Mouse (Mus musculus): Measurements from ENCODE around the gene Agtpbp1.

Agtpbp1 gene

DNA sequence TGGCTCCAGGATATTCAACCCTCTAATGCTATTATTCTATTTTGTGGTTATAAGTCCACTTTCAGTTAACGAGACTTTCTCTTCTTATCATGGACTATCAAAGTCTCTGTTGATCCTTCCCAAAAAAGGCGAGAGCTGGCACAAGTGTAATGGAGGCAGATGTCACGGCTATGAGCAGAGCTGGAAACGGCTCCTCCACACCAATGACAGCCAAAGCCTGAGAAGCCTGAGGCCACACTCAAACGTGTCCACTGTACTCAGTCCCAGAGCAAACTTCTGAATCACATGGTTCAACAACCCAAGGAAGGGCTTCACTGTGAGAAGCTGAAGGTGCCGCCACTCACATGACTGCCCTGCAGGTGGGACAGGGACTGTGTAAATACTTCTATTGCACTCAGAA, 51.7 kb downstream of the Agtpbp1 start:
- DNase-seq (ENCODE audit: low read depth, low spot score), result no peak

GRCm38 (mm10) chr13:59531203-59531602, 53.8 kb downstream of the Agtpbp1 start:
- no peak for DNase-seq (ENCODE audit: low read depth, low spot score)

DNA sequence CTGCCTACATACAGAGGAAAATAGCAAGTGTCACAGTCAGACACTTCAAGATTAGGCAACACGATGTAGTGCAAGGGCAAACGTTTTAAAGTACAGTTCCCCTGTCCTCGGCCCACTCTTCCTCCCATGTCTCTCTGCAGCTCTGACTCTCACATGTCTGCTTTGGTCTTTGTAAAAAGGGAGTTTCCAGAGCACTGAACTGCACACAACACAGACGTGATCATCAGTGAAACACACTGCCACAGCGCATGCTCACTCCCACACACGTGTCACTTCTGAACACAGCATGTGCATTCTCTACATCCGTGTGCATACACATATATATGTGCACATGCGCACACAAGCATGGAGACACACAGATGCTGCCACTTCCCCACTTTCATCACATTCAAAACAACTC, 54.5 kb downstream of the Agtpbp1 start:
- peak; percentile 20 for DNase-seq (ENCODE audit: low read depth, low spot score)

DNA sequence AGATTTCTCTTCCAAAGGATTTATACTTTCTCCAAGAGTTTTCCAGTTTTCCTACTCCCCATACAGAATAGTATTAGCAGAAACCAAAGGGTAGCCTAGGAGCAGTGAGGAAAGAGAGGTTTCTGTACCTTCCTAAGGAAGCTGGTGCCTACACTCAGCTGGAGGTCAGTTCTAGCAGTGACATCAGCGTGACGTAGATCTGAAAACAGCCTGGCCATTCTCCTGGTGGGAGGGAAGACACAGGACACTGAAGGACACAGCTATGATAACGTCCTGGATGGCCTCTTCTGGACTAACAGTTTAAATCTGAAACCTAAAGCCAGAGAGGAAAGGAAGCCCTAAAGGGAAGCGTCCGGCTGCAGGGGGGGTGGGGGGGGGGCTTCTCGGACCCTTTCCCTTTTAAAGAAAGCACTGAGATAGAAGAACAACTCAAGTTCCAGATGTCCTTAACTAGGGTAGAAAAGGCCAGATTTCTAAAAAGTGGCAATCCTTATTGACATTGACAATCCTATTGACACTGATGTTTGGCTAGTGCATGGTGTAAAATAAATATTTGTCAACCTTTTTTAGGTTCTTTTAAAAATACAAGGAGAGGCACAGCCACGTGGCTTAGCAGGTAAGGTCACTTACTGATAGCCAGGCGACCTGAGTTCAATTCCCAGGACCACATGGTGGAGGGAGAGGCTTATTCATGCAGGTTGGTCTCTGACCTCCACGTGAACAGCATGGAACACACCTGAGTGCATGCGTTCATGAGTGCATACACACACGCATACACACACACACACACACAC, 63.6 kb downstream of the Agtpbp1 start:
- DNase-seq (ENCODE audit: low read depth, low spot score), result no peak

DNA sequence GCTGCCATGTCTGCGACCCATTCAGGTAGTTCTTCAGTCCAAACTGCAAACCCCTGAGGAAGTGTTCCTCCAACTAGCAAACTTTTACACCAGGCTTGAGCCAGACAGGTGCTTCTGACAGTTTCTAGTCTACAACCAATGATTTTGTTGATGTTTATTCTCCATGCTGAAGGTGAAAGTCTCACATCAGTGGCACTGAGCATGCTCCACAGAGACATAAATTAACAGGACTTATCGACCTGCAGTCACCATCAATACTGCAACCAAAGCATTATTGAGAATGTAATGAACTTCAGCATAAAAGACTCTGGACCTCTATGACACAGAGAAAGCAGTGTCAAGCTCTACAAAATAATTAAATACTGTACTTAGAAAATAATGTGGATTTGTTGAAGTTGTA, 64.2 kb downstream of the Agtpbp1 start:
- no peak for DNase-seq (ENCODE audit: low read depth, low spot score)

DNA sequence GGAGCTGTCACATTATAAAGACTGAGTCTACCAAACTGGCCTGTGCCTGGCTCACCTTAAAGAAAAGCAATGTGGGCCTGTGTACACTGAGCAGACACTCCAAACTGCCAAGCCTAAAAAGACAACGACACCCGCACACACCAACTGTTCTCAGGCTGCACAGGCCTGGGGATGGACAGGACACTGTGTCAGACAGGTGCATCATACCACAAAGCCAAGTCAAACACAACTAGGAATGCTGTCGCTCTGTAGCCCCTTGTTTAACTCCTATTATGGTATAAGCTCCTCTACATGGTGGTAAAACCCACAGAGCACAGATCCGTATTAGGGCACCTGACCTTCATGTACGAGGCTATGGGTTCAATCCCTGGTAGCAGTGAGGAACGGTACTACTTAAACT, 65.5 kb downstream of the Agtpbp1 start:
- DNase-seq (ENCODE audit: low read depth, low spot score), result no peak

- DNase-seq (ENCODE audit: low read depth, low spot score), result no peak
These were observed 67.0 kb downstream of the Agtpbp1 start for GRCm38 (mm10) chr13:59518016-59518415.

- DNase-seq (ENCODE audit: low read depth, low spot score), result peak; percentile 37
These were observed 70.0 kb downstream of the Agtpbp1 start for GRCm38 (mm10) chr13:59515074-59515473.

DNA sequence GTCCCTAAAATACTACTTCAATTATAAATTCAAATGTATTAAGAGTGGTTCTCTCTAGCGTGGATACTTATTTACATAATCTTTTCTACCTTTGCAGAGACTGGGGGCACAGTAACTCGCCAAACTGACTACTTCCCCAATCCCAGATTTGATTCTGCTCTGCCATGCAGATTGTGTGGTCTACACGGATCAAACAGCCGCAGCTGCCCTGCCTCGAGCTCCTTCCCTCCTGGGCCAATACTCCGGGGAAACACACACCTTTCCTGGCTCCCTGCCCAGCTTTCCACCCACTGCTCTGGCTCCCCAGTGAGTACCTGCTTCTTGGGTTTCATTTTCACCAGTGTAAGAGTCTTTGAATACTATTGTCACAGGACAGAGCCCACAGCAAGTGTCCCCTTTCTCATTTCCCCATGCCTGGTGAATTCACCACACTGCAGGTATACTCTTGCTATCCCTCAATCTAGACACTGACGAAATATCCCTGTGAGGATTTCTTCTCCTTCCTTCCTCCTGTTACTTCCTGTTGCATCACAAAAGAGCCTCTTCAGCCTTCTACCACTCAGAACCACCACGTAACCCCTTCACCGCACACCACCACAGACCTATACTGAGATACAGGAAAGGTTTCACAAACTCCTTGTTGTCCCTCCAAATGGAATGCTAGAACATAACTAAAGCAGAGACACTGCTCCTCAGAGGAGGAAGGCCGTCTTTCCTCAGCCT, 75.2 kb downstream of the Agtpbp1 start:
- DNase-seq (ENCODE audit: low read depth, low spot score), result no peak

GRCm38 (mm10) chr13:59508584-59508983, 76.4 kb downstream of the Agtpbp1 start:
- DNase-seq (ENCODE audit: low read depth, low spot score), result no peak

DNA sequence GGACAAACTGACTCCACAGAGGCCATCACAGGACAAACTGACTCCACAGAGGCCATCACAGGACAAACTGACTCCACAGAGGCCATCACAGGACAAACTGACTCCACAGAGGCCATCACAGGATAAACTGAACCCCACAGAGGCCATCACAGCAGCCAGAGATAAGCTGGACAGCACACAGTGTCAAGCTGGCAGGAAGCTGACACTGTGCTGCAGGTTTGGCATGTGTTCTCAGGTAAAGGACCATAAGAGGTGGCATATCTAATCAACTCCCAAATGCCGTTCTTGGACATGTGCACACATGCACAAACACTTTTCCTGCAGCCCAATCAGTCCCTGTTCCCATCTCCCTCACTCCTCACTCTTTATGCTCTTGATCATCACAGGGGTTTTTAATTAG, 78.6 kb downstream of the Agtpbp1 start:
- DNase-seq (ENCODE audit: low read depth, low spot score), result no peak

DNA sequence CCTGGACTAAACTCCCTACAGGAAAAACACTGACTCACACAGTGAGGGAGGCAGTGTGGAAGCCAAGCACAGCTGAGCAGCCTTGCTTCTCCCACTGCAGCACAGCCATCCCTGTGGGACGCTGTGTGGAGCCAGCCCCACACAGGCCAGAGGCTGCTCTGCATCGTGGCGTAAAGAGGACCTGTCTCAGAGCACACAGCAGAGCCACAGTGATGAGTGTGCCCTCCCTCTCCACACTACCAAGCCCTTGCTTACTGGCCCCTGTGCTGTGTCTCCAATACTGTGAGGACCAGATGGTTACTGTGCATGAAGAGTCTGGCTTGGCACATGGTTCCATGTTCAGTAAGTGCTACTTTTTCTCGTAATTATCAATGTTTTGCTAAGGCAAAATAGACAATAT, 79.2 kb downstream of the Agtpbp1 start:
- DNase-seq (ENCODE audit: low read depth, low spot score), result no peak

DNA sequence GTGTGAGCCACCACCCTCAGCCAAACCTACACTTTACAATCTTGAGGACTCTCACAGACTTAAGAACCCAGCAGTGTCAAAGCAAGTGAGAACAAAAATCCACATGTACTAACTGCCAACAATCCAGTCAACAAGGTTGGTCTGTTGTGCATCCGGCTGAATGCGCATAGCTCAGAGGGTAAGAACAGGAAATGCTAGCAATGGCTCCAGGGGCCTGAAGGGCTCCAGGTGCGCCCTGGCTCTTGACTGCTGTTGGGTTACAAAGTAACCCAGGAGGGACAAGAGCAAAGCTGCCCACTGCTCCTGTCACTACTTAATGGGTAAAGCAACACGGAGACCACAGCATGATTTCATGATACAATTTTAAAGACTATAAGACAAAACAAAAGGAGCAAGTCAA, 81.4 kb downstream of the Agtpbp1 start:
- no peak for DNase-seq (ENCODE audit: low read depth, low spot score)

DNA sequence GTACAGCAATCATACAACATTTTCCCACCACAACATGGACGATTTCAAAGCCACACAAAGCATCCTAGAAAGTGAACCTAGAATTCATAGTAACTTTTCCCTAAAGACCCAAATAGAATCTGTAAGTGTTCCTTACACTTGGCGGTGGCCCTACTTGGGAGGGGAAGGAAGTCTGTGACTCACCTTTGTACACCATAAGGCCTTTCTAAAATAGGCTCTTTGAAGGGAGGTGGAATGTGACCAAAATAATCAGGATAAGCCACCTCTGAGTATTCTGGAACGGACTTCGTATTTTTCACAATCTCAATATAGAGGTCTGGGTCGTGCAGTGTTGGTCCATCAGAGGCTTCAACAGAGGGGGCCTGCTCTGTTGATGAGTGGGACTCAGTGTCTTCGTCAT, 85.2 kb downstream of the Agtpbp1 start:
- no peak for DNase-seq (ENCODE audit: low read depth, low spot score)

- no peak for DNase-seq (ENCODE audit: low read depth, low spot score)
These were observed 85.7 kb downstream of the Agtpbp1 start for GRCm38 (mm10) chr13:59499374-59499773.

DNA sequence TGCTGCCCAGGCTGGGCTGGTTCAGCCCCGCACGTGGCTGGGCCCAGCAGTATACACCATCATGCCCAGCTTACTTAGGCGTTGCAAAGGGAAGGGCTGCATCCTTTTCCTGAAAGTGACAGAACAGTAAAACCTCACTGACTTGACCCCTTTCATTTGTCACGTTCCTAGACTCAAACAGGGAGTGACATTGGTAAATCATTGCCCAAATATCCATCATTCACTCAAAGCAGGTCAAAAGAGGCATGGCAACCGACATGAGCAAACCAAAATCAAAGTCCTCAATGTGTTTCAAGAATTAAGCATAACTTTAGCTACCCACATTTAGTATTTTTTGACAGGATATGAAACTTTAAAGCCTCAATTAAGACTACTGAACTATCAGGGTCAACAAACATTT, 86.8 kb downstream of the Agtpbp1 start:
- no peak for DNase-seq (ENCODE audit: low read depth, low spot score)

DNA sequence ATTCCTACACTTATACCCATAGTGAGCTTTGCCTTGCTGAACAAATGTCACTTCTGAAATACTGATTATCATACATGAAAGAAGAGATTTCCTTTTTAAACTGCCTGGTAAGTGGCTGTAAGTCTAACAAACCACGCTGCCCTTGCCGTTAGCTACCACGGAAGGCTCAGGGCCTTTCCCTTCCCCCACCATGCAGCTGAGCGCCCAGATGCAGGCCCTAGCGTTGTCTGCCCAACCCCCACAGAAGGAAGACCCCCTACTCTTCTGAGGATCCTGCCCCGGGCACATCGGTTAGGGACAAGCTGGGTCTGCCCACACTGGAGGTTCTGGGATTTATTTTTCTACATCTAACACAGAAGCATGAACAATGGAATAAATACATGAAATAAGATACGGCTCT, 89.2 kb downstream of the Agtpbp1 start:
- DNase-seq (ENCODE audit: low read depth, low spot score), result no peak

GRCm38 (mm10) chr13:59494619-59495262, 90.3 kb downstream of the Agtpbp1 start:
- no peak for DNase-seq (ENCODE audit: low read depth, low spot score)

DNA sequence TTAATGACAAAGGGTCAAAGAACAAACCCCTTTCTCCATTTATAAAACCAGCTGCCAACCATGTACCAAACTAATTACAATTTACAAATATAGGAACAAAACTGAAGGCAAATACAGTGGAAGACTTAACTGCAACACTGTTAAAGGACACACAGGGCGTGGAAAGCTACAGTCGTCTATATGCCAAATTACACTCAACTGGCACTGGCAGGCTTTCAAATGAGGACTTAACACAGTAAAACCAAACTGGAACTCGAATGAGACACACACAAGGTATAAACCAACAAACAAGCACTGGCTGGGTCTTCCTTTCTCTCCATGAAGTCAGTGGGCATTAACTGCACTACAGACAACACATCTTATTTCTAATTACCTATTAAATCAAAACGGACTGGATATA, 94.3 kb downstream of the Agtpbp1 start:
- no peak for DNase-seq (ENCODE audit: low read depth, low spot score)

DNA sequence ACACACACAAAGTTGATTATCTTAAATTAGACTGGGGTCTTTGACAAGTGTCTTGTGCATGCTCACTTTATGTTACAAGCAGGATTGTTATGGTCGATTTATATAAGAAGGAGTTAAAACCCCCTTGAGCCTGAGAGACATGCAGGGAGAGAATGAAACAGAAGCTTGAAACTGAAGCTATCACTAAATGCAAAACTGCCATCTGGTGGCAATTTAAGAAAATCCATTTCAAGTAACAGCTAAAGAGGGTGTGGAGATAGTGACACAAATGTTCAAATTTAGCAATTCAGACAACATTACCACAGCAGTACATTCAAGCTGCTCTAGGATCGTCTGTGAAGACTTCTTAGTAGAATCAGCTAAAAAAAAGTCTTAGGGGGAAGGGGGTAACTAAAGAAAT, 95.9 kb downstream of the Agtpbp1 start:
- peak; percentile 10 for DNase-seq (ENCODE audit: low read depth, low spot score)

DNA sequence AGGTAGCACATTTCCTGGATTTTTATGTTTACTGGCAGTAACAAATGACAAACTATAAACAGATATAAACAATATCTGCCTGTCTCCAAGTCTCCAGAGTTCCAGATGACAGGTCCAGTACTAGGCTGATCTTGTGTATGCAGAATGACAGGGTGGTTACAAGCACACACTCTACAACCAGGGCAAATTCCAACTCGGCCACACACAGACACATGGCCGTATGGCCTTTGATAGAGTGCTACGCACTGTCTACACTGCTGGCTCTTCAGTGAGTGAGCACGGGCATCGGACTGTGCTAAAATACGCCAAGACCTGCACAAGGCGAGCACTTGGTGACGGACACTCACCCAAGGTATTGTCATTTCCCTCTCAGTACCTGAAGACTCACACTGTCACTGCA, 97.7 kb downstream of the Agtpbp1 start:
- no peak for DNase-seq (ENCODE audit: low read depth, low spot score)

DNA sequence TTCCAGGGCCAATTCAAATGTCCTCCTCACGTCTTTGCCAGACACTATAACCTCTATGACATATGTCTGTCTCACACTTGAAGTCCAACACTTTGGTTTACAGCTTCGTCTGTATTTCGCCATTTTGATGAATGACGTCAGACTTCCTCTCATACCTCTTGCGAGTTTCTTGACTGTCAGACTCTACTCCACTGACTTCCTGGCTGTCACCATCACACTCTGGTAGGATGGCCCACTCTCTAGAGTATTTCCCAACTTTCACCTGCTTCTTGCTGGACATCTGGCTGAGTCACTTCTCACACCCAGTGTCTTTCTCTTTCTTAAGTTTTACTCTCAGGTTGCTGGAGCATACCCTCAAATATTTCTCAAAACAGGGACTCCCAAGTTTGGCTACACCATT, 98.8 kb downstream of the Agtpbp1 start:
- no peak for DNase-seq (ENCODE audit: low read depth, low spot score)

DNA sequence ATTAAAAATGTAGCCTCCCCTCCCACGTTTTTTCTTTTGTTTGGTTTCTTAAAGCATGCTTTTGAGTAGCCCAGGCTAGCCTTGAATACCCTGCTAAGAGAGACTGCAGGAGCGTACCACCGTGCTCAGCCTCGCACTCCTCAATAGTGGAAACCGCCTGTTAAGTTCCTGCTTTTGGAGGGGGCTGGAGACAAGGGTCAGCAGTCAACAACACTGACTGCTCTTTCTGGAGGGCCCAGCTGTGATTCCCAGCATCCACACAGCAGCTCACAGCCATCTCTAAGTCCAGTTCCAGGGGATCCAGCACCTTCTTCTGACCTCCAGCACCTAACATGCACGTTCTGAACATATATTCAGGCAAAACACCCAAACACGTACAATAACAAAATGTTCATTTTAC, 99.6 kb downstream of the Agtpbp1 start:
- no peak for DNase-seq (ENCODE audit: low read depth, low spot score)

Data from CD4-positive helper T cell, adult 2 months (primary cell).